Mouse (Mus musculus) heart, postnatal 0 days (tissue): Measurements from ENCODE around the gene Adm.

Experiments used
- CTCF ChIP-seq: IDR thresholded peaks from 2 replicates; pipeline ENCODE4 v1.5.1; 2016; ENCODE audit warnings: antibody characterized with exemption, control low read depth, low read depth
- EP300 ChIP-seq: IDR thresholded peaks from 2 replicates; pipeline ENCODE4 v1.6.1; 2016; ENCODE audit warnings: antibody characterized with exemption, low read depth

DNA sequence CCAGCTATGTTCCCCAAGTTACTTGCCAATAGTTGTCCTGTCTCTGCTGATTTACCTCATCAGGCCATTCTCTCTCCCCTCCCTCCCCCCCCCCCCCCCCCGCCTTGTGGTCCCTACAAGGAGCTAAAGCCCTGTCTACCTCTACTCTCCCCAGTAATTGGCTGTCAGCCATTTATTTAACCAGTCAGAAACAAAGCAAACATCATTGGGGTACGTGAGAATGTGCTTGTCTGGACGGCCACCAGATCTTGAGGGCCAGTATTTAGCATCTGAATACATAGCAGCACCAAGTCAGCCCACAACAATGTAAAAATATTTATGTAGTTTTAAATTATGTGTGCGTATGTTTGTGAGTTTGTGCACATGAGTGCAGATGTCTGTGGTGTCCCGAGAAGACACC, 39.1 kb downstream of the Adm start:
- TF ChIP-seq CTCF (no peak), EP300 (no peak)
